Mouse (Mus musculus): ENCODE measurements around the gene Ankrd16. TPM values are rescaled to one million over a fixed set of nuclear protein-coding genes. Genes with fewer than 3 reads are reported as not detected.

The Ankrd16 gene
- polyA plus RNA-seq, 1 experiment from 2014 or later, result 19.6 TPM

DNA sequence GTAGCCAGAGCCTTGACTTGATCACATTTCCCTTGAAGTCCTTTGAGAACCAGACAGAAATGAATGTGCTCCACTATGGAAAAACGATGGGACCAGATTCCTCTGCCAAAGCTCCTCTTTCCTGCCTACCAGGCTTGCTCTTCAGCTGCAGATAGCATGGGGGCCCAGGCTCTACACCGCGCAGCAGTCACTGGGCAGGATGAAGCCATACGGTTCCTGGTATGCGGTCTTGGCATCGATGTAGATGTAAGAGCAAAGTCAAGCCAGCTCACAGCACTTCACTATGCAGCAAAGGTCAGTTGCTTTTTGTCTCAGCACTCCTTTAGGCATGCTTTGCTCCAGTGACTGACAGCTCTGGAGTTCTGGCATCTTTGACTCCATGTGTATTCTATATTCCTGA is 6.5 kb downstream of the Ankrd16 start:
- H3K27me3 ChIP-seq (ENCODE audit: control insufficient read depth, insufficient read depth, low read length), result no peaks in the 10 kb centered on the region
- 95% methylated on average over 6 of the region's 6 CpGs for WGBS (ENCODE audit: insufficient replicate concordance)
- no peak for ATAC-seq (replicated peaks; ENCODE audit: insufficient number of reproducible peaks, low FRiP score, low TSS enrichment)
- 0 out of 2 replicates have a peak, but pooled peaks cover 6% of the 10 kb centered on the region for H3K4me1 ChIP-seq (ENCODE audit: control insufficient read depth, insufficient read depth, low read length)
- no peak overlapping the region for H3K4me3 ChIP-seq (ENCODE audit: low read depth, low read length)
- peaks cover 29% of the 10 kb centered on the region for H3K36me3 ChIP-seq (ENCODE audit: control insufficient read depth, insufficient read depth, low read length)
- H3K27ac ChIP-seq (ENCODE audit: low read depth, low read length), result no peak overlapping the region
- H3K4me2 ChIP-seq, result no peak overlapping the region
- H3K9ac ChIP-seq (ENCODE audit: low read depth, low read length), result no peak overlapping the region
- H3K9me3 ChIP-seq (replicated peaks; ENCODE audit: control insufficient read depth, low read length), result no peaks in the 10 kb centered on the region

DNA sequence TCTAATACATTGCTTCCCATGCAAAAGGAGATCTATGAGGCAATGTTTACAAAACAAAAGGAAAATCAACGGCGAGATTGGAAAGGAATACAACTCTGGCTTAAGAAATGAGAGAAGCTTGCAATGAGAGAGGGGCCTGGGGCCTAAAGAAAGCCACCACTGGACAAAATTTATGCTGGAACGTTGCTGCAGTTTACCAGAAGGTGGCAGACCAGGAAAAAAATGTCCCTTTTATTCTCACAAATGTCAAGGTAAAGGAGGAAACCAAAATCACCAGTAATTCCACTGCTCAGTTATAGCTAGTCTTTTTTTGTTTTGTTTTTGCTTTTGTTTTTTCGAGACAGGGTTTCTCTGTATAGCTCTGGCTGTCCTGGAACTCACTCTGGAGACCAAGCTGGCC is 17.0 kb downstream of the Ankrd16 start:
- H3K9me3 ChIP-seq (replicated peaks; ENCODE audit: control insufficient read depth, low read length), result no peaks in the 10 kb centered on the region
- H3K4me2 ChIP-seq, result no peak overlapping the region
- H3K4me3 ChIP-seq (ENCODE audit: low read depth, low read length), result no peak overlapping the region
- peaks cover 18% of the 10 kb centered on the region for H3K36me3 ChIP-seq (ENCODE audit: control insufficient read depth, insufficient read depth, low read length)
- no peak for ATAC-seq (replicated peaks; ENCODE audit: insufficient number of reproducible peaks, low FRiP score, low TSS enrichment)
- H3K4me1 ChIP-seq (ENCODE audit: control insufficient read depth, insufficient read depth, low read length), result 0 out of 2 replicates have a peak, but pooled peaks cover 7% of the 10 kb centered on the region
- no peak overlapping the region for H3K9ac ChIP-seq (ENCODE audit: low read depth, low read length)
- no peak overlapping the region for H3K27ac ChIP-seq (ENCODE audit: low read depth, low read length)
- no peaks in the 10 kb centered on the region for H3K27me3 ChIP-seq (ENCODE audit: control insufficient read depth, insufficient read depth, low read length)
- 69% methylated on average over 4 of the region's 4 CpGs for WGBS (ENCODE audit: insufficient replicate concordance)

DNA sequence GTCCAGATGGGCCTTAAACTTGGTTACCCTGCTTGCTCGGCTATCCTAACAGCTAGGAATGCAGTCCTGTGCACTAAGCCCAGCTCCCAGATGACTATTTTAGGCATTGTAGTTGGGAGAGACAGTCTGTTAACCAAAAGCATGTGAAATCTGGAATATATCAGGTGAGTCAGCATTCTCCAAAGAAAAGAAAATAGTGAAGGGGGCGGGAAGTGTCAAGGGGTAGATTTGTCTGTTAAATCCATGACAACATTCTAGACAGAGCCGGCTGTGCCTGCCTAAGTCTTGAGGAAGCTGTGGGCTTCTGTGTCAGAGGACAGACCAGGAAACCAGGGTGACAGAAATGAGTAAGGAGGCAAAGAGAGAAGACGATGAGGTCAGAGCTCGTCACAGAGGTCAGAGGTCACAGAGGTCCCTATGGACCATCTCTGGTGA is 20.3 kb downstream of the Ankrd16 start:
- Histone ChIP-seq H3K4me2 (no peak overlapping the region), H3K36me3 (ENCODE audit: control insufficient read depth, insufficient read depth, low read length) (no peaks in the 10 kb centered on the region), H3K27me3 (ENCODE audit: control insufficient read depth, insufficient read depth, low read length) (no peaks in the 10 kb centered on the region), H3K4me1 (ENCODE audit: control insufficient read depth, insufficient read depth, low read length) (0 out of 2 replicates have a peak, but pooled peaks cover 7% of the 10 kb centered on the region), H3K4me3 (ENCODE audit: low read depth, low read length) (no peak overlapping the region), H3K27ac (ENCODE audit: low read depth, low read length) (0 out of 2 replicates have a peak overlapping the region, but pooled peaks have one; percentile 3), H3K9me3 (replicated peaks; ENCODE audit: control insufficient read depth, low read length) (no peaks in the 10 kb centered on the region), H3K9ac (ENCODE audit: low read depth, low read length) (no peak overlapping the region)
- no peak; the same call in 1 of the 2 replicates for ATAC-seq (replicated peaks; ENCODE audit: insufficient number of reproducible peaks, low FRiP score, low TSS enrichment)
- WGBS (ENCODE audit: insufficient replicate concordance), result 37% methylated on average over 5 of the region's 5 CpGs

DNA sequence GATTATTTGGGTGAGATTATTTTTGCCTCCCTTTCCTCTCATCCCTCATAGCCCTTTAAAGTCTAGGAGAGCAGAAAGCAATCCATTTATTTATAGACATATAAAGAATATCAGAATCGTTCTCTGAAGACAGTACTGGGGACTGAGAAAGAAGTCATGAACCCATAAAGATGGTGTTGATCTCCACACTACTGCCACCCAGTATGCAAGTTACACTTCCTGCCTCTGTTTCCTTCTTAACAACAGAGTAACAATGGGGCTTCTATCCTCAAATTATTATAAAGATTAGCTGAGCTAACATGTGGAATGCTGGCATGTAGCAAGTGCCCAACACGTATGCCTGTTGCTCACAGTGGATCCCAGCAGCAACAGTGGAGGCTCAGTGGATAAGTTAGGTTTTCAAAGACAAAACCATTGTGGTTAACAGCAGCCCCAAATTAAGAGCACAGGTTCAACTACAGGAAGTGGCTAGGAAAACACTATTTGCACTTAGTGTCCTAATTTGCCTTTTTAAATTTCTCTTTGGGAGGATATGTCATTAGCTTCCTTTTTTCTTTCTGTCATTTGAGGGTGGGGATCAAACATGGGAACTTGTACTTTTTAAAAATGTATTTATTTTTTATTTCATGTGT is 23.7 kb downstream of the Ankrd16 start:
- Histone ChIP-seq H3K4me3 (ENCODE audit: low read depth, low read length) (no peak overlapping the region), H3K27ac (ENCODE audit: low read depth, low read length) (no peak overlapping the region), H3K4me2 (no peak overlapping the region), H3K9ac (ENCODE audit: low read depth, low read length) (no peak overlapping the region), H3K4me1 (ENCODE audit: control insufficient read depth, insufficient read depth, low read length) (0 out of 2 replicates have a peak, but pooled peaks cover 7% of the 10 kb centered on the region), H3K36me3 (ENCODE audit: control insufficient read depth, insufficient read depth, low read length) (no peaks in the 10 kb centered on the region), H3K9me3 (replicated peaks; ENCODE audit: control insufficient read depth, low read length) (no peaks in the 10 kb centered on the region), H3K27me3 (ENCODE audit: control insufficient read depth, insufficient read depth, low read length) (no peaks in the 10 kb centered on the region)
- WGBS (ENCODE audit: insufficient replicate concordance), result 95% methylated on average over 2 of the region's 2 CpGs
- no peak for ATAC-seq (replicated peaks; ENCODE audit: insufficient number of reproducible peaks, low FRiP score, low TSS enrichment)

Other genes starting within 250 kb of the Ankrd16 start
- gene Pfkfb3, start 223.8 kb upstream of the Ankrd16 start, polyA plus RNA-seq (2014; fragmentation: Nextera tagmentation; extraction: Ambion mirVana), result 13.8 and 17.0 TPM in 2 replicates
- gene Rbm17, start 173.7 kb upstream of the Ankrd16 start, polyA plus RNA-seq (2014; fragmentation: Nextera tagmentation; extraction: Ambion mirVana), result 106 and 109 TPM in 2 replicates
- not detected in 2 replicates for gene Gm17490, start 151.6 kb upstream of the Ankrd16 start, polyA plus RNA-seq (2014; fragmentation: Nextera tagmentation; extraction: Ambion mirVana)
- gene Il2ra, start 135.1 kb upstream of the Ankrd16 start, polyA plus RNA-seq (2014; fragmentation: Nextera tagmentation; extraction: Ambion mirVana), result not detected in 2 replicates
- 5.8 and 6.7 TPM in 2 replicates for gene Il15ra, start 72.6 kb upstream of the Ankrd16 start, polyA plus RNA-seq (2014; fragmentation: Nextera tagmentation; extraction: Ambion mirVana)
- 113 and 124 TPM in 2 replicates for gene Fbh1, start 294 bp upstream of the Ankrd16 start, polyA plus RNA-seq (2014; fragmentation: Nextera tagmentation; extraction: Ambion mirVana)